Mouse (Mus musculus): ENCODE results near the gene Plcxd2.

Gene Plcxd2

DNA sequence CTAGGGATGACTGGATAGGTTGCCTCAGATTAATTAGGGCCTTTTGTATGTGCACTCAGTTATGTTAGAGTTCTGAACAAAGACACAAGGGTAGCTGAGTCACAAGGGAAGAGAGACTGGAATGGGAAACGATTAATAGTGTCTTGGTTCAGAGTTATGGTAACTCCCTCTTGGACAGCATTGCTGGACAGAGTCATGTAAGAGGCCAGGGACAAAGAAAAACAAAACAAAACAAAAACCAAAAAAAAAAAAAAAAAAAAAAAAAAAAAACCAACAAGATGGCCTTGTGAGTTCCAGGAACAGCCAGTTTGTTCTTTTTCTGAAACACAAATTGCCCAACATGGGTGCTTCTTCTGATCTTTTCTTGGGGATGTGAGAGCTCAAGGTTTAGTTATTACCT, 23.8 kb downstream of the Plcxd2 start:
- DNase-seq (ENCODE audit: low read depth, low spot score): no peak

DNA sequence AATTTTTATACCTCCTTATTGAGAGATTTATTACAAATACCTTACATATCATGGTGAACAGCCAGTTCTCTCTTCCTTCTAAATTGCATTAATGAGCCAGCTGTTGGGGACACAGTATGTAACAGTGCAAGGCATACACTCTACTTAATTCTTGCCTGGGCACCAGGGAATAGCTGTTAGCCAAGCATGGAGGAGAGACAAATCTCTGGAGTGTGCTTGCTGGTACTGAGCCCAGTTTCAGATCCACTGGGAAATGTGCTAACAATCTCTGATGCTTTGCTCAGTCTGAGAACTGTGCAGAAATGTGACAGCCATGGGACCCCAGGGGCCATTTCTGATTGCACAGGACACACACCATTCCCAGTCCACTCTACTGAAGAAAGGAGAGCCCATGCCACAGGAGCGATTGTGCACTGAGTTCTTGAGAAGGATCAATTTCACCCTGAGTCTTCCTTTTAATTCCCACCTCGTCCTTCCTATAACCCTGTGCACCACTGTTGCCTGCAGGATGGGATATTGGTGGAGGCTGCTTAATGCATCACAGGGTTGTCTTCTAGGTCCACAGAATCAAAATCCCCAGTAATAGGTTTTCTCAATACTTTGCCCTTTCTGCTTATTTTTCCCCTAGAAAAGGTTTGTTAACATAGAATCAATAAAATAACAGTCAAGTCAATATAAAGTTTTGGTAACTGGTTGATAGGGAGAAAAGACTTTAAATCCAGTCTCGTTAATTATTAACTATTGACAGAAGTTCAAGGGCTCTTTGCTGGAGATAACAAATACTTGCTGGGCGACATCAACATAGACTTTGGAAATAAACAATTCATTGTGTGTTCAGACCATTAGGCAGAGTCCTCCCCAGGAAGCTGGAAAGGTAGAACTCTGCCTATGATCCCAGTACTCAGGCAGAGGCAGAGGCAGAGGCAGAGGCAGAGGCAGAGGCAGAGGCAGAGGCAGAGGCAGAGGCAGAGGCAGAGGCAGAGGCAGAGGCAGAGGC, 25.1 kb downstream of the Plcxd2 start:
- DNase-seq (ENCODE audit: low read depth, low spot score): no peak

- no peak for DNase-seq (ENCODE audit: low read depth, low spot score)
Measured at GRCm38 (mm10) chr16:45976251-45976650, 33.8 kb downstream of the Plcxd2 start.

DNA sequence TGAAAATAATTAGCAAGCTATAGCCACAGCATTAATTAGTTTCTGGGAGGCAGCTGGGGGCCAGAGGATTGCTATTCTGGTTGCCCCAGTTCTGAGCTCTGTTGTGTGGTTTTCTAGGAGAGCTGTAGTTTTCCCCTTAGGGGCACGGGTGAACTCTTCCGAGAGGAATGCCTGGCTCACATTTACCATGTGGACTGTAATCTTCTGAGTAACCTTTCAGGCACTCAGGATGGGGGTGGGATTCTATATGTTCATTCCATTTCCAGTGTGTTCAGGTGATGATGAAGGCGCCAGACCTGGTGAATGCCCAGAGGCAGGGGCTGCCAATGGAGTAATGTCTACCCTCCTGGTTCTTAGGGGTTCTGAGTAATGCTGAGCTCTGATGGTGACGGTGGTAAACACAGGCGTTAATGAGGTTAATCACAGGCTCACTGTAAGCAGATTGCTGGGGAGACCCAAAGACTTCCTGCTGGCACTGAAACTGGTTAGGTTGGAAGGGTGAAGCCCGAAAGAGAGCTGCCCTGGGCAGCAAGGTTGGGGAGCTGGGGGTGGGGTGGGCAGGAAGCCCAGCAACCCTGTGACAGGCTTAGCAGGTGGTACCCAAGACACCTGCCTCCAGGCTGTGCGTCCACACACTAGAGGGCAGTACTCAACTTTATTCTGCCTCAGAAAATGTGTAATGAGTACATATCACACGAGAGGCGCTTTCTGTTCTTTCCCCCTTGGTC, 35.9 kb downstream of the Plcxd2 start:
- DNase-seq (ENCODE audit: low read depth, low spot score): peak; percentile 8

DNA sequence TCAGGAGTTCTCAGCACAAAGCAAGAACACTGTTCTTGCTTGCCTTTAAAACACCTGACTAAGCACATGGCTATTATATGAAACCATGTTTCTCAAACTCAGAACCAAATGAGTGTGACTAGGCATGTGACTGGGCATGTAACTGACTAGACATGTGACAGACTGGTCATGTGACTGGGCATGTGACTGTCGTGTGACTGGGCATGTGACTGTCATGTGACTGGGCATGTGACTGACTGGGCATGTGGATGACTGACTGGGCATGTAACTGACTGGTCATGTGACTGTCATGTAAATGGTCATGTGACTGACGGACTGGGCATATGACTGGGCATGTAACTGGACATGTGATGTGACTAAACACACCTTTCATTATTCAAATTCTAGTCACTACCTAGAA, 39.8 kb downstream of the Plcxd2 start:
- DNase-seq (ENCODE audit: low read depth, low spot score): peak; percentile 6

- no peak for DNase-seq (ENCODE audit: low read depth, low spot score)
Measured at GRCm38 (mm10) chr16:45968716-45969115, 41.3 kb downstream of the Plcxd2 start.

DNA sequence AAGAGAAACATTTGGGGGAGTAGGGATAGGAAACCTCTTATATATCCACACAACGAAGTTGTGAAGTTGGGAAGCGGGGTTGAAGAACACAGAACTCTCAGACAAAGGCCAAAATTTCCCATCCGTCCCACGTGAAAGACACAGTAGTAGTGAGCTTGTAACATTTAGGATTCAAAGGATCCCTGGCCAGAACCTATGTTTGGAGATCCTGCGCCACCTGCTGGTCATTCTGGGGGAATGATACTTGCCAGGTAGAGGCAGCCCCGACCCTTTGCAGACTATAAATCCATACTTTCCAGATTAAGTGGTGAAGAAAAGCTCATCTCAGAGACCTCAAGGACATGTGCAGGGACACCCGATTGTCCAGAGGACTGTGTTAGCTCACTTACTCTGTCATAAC, 42.5 kb downstream of the Plcxd2 start:
- peak; percentile 70 for DNase-seq (ENCODE audit: low read depth, low spot score)

DNA sequence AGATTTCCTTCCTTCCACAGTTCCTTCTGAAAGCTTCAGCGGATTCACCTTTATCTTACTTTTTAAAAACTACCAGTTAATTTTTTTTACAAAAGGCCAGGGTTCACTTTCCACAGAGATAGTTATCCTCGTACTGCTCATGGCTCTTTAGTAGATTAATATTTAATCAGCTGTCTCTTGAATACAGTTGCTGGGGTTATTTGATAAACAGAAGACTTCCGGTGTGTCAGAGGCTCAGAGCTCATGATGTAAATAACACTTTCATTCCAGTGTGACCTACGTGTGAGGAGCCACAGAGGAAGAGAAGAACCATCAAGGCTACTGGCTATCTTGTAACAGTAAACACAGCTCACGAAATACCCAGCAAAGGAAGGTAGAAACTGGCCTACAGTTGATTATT, 43.4 kb downstream of the Plcxd2 start:
- DNase-seq (ENCODE audit: low read depth, low spot score): no peak

DNA sequence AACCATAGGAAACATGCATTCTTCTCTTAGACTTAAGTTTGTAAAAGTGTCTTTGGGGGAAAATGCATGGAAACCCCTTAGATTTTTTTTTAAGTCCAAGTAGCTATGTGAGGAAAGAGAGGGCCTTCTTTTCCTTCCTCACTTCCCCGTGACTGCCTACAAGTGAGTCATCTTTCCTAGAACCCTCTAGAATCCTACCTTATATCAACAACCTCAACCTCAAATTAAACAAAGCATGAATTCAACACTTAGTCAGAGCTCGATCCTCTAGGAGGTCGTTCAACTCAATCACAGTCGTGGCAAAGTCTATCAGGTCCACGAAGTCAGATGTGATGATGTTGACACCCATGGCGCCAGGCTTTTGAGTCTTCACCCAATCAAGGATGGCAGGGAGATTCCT, 45.2 kb downstream of the Plcxd2 start:
- no peak for DNase-seq (ENCODE audit: low read depth, low spot score)

DNA sequence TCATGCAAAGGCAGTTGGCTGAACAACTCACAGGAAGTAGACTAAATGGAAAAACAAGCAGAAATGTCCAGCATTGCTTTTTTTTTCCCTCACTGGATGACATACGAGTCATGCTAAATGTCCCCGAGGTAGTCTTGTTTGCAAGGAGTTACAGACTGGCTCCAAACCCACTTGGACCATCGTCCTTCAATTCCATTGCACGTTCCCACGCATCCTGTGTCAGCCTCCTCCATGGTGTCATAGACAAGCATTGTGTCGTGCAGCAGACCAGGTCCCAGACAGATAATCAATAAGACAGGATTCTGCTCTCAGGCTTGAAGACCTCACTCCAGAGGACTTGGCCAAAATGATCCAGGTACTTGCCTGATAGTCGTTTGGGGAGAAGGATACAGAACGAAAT, 46.2 kb downstream of the Plcxd2 start:
- DNase-seq (ENCODE audit: low read depth, low spot score): no peak

GRCm38 (mm10) chr16:45963088-45963487, 46.9 kb downstream of the Plcxd2 start:
- no peak for DNase-seq (ENCODE audit: low read depth, low spot score)

GRCm38 (mm10) chr16:45960978-45961377, 49.0 kb downstream of the Plcxd2 start:
- no peak for DNase-seq (ENCODE audit: low read depth, low spot score)

GRCm38 (mm10) chr16:45956390-45956950, 53.5 kb downstream of the Plcxd2 start:
- no peak for DNase-seq (ENCODE audit: low read depth, low spot score)

DNA sequence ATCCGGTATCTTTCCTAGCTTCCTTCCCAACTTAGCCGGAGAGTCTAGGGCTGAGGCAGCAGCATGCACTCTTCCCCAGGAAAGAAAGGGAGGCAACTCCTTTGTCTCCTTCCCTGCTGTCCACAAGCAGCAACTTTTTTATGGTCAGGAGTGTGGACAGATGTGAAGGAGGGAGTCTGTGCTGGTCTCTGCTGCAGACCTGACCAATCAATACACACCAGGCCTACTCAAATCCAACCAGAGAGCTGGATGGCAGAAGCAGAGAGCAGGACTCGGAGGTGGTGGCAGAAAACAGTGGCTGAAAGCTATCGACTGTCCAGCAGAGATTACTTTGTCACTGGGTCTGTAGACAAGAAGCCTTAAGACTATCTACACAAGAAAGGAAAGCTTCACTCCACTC, 56.6 kb downstream of the Plcxd2 start, which contains the start of gene Phldb2:
TSS of gene Phldb2 (minus strand) at position 205 of the 400 bp plus-strand sequence.
- DNase-seq (ENCODE audit: low read depth, low spot score): no peak

DNA sequence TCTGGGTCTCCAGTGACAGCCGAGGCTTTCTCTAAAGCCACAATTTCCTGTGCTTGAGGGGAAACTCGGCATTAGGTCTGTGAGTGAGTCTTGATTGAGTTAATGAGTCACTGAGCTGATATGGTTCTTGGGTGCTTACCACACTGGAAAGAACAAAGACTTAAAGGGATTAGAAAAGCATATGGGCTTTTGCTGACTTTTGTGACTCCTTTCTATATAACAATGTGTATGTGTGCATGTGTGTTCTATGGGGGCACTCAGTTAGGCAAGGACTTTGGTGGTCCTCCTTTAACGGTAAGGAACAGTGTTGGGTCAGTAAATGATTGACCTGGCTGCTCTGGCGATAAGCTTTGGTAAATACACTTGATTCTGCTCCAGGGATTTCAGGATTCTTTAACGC, 57.5 kb downstream of the Plcxd2 start:
- DNase-seq (ENCODE audit: low read depth, low spot score): no peak

- no peak for DNase-seq (ENCODE audit: low read depth, low spot score)
Measured at GRCm38 (mm10) chr16:45952035-45952434, 58.0 kb downstream of the Plcxd2 start.

DNA sequence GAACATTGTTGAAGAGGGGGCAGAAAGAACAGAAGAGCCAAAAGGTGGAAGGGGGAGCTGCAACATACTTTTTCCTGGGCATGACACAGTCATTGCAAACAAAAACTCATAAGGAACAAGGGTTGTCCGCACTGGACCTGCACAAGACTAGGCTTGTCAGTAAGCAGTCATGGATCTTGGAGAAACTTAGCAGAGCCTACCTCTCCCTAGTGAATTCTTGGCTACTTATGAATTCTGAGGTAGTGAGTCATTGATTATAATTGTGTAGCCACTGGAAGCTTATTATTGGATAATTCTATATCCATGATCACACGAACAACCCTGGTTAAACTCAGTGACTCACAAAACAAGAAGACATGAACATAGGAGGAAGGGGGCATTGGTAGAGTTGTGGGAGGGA, 63.7 kb downstream of the Plcxd2 start:
- DNase-seq (ENCODE audit: low read depth, low spot score): no peak

- DNase-seq (ENCODE audit: low read depth, low spot score): no peak
Measured at GRCm38 (mm10) chr16:45945649-45946048, 64.4 kb downstream of the Plcxd2 start.

- no peak for DNase-seq (ENCODE audit: low read depth, low spot score)
Measured at GRCm38 (mm10) chr16:45945174-45945631, 64.8 kb downstream of the Plcxd2 start.

DNA sequence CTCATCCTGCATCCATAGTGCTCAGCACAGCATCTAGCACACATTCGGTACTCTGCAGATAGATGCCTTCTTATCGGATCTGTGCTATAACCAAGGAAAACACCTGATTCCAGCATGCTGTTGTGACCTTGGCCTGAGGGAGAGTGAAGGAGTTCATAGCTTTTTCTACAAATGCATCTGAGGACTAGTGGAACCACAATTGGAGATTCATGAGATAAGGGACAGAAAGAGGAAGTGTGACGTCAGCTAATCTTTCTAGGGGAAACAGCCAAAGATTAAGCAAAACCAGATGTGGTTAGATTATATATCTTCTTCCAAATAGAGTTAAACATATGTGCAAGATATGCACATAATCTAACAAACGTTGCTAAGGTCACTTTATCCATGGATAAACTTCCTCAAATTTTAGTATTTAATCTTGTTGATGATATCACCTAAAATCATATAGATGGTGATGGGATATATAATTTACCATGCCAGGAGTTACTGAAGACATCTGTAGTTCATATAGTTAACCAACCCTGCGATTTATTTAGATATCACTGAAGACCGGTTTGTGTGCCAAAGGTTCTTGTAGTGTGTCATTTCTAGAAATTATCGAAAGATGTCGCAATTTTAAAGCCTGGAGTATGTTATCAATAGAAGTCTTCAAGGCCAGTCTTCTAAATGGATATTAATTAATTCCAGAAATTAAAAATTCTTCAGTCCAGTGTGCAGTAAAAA, 67.7 kb downstream of the Plcxd2 start:
- no peak for DNase-seq (ENCODE audit: low read depth, low spot score)

- DNase-seq (ENCODE audit: low read depth, low spot score): no peak
Measured at GRCm38 (mm10) chr16:45940701-45941100, 69.3 kb downstream of the Plcxd2 start.

DNA sequence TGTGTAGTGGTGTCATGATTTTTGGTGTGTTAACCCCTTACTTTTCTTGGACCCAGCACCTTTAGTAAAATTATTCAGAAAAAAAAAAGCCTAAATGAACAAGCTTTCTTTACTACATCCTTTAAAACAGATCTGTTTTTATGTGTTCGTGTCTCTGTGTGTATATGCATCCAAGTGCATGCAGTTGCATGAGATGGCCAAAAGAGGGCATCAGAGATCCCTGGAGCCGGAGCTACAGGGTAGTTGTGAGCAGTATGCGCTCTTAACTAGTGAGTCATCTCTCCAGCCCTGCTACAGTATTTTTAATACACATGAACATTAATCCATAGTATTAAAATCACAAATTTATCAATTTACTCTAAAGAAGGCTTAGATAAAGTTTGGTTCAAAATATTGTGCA, 70.6 kb downstream of the Plcxd2 start:
- DNase-seq (ENCODE audit: low read depth, low spot score): peak; percentile 11

All from ES-CJ7 (cell line).